Mouse (Mus musculus) liver, postnatal 0 days (tissue): ENCODE measurements at regions not wholly inside any gene's neighbourhood (a gene's known extent, or its start where the extent isn't known, plus 50 kb on each side); places are given as distances from the start of the nearest gene placed in this dataset.
"Not testable (repeated sequence)": the region's sequence is repeated elsewhere in the genome, so short reads cannot be mapped to it uniquely, and the experiment has no call there.

ENCODE experiments used
- ATAC-seq: fragments of 200-750 bp; cut with Nextera tagmentation; 2 replicates; pipeline ENCODE4 v1.8.0; 2017; ENCODE audit warnings: mild to moderate bottlenecking, moderate library complexity
- DNase-seq: peaks from one replicate; pipeline ENCODE4 v3.0.0-alpha.2; 2016
- H3K27ac ChIP-seq: fragments of 300-500 bp; sonication (generic); 2 replicates; pipeline ENCODE4 v1.5.1; 2014; ENCODE audit warnings: antibody characterized with exemption, moderate library complexity, mild to moderate bottlenecking, low read depth
- H3K27me3 ChIP-seq: fragments of 300-500 bp; sonication (generic); 2 replicates; pipeline ENCODE4 v1.6.1; 2014; ENCODE audit warnings: low read length, control low read depth, mixed read lengths; ENCODE audit not compliant: insufficient read depth
- H3K36me3 ChIP-seq: fragments of 300-500 bp; sonication (generic); replicated peaks from 2 replicates; pipeline ENCODE4 v1.6.1; 2014; ENCODE audit warnings: mild to moderate bottlenecking, control low read depth, low read length, moderate library complexity, mixed read lengths; ENCODE audit not compliant: insufficient read depth
- H3K4me1 ChIP-seq: fragments of 300-500 bp; sonication (generic); 2 replicates; pipeline ENCODE4 v1.6.1; 2014; ENCODE audit warnings: antibody characterized with exemption, mild to moderate bottlenecking, control low read depth; ENCODE audit not compliant: insufficient read depth
- H3K4me2 ChIP-seq: fragments of 300-500 bp; sonication (generic); 2 replicates; pipeline ENCODE4 v1.6.1; 2014; ENCODE audit warnings: low read depth, mild to moderate bottlenecking, low read length, moderate library complexity, mixed read lengths
- H3K4me3 ChIP-seq: fragments of 300-500 bp; sonication (generic); 2 replicates; pipeline ENCODE4 v1.5.1; 2014; ENCODE audit warnings: low read depth, low read length
- H3K9ac ChIP-seq: fragments of 300-500 bp; sonication (generic); replicated peaks from 2 replicates; pipeline ENCODE4 v1.6.1; 2014; ENCODE audit warnings: mild to moderate bottlenecking, moderate library complexity
- H3K9me3 ChIP-seq: fragments of 300-500 bp; sonication (generic); 2 replicates; pipeline ENCODE4 v1.6.1; 2016; ENCODE audit warnings: mild to moderate bottlenecking, control low read depth, low read length, mixed read lengths
- CTCF ChIP-seq: sonication (generic); IDR thresholded peaks from 2 replicates; pipeline ENCODE4 v1.5.1; 2016; ENCODE audit warnings: antibody characterized with exemption, low read depth
- EP300 ChIP-seq: IDR thresholded peaks from 2 replicates; pipeline ENCODE4 v1.6.1; 2016; ENCODE audit warnings: antibody characterized with exemption, low read depth, mild to moderate bottlenecking
- WGBS: fragments of 180-500 bp; shearing (Covaris S2); extraction: QIAGEN DNeasy Blood & Tissue Kit; methylation state at CpG from one replicate; pipeline ENCODE4 v1.1.7; 2014; ENCODE audit not compliant: insufficient replicate concordance; 5-methylcytosine and 5-hydroxymethylcytosine counted together

- TF ChIP-seq EP300 = no peak
- TF ChIP-seq CTCF = no peak
- Histone ChIP-seq H3K4me3 (no peak overlapping the region), H3K9ac (no peak overlapping the region), H3K4me2 (no peak overlapping the region), H3K9me3 (no peaks in the 10 kb centered on the region), H3K4me1 (no peaks in the 10 kb centered on the region), H3K27ac (no peak overlapping the region), H3K36me3 (no peaks in the 10 kb centered on the region), H3K27me3 (no peaks in the 10 kb centered on the region)
- ATAC-seq (no peak), DNase-seq (no peak)
Observed at GRCm38 (mm10) chr13:5412052-5412451, 449.2 kb upstream of the Klf6 start.

- not testable (repeated sequence) for H3K4me2 ChIP-seq, H3K36me3 ChIP-seq, DNase-seq, H3K27ac ChIP-seq, H3K4me3 ChIP-seq, ATAC-seq, H3K9me3 ChIP-seq, H3K4me1 ChIP-seq, H3K9ac ChIP-seq, H3K27me3 ChIP-seq
Observed at GRCm38 (mm10) chr13:5413009-5413408, 448.3 kb upstream of the Klf6 start.

DNA sequence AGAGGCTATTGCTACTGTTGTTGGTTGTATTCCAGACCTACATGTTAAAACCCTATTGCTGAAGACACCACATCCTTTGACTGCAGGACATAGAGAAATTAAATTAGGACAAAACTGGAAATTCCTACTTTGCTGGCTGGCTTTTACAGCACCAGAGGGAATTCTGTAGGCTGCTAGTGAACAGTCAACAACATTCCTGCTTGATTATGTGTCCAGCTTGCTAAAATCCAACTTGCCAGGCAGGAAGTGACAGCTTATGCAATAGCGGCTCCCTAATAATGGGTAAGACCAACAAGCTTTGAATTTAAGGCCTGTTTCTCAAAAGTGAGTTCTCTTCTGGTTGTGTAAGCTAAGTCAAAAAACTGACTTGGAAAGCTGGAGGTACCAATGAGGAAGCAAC, 437.2 kb upstream of the Klf6 start:
- Histone ChIP-seq H3K36me3 (no peaks in the 10 kb centered on the region), H3K27me3 (no peaks in the 10 kb centered on the region), H3K27ac (no peak overlapping the region), H3K9ac (no peak overlapping the region), H3K4me2 (no peak overlapping the region), H3K4me1 (no peaks in the 10 kb centered on the region), H3K9me3 (no peaks in the 10 kb centered on the region), H3K4me3 (no peak overlapping the region)
- 67% methylated on average over 1 of the region's 1 CpGs for WGBS
- ATAC-seq (no peak), DNase-seq (no peak)
- no peak for TF ChIP-seq CTCF

GRCm38 (mm10) chr13:5425491-5426232, 435.6 kb upstream of the Klf6 start:
- 74% methylated on average over 9 of the region's 9 CpGs for WGBS
- Histone ChIP-seq H3K27ac (no peak overlapping the region), H3K36me3 (no peaks in the 10 kb centered on the region), H3K9ac (no peak overlapping the region), H3K4me3 (no peak overlapping the region), H3K27me3 (no peaks in the 10 kb centered on the region), H3K4me1 (no peaks in the 10 kb centered on the region), H3K4me2 (no peak overlapping the region), H3K9me3 (no peaks in the 10 kb centered on the region)
- no peak for ATAC-seq
- TF ChIP-seq EP300 (no peak), CTCF (no peak)
- DNase-seq = no peak

DNA sequence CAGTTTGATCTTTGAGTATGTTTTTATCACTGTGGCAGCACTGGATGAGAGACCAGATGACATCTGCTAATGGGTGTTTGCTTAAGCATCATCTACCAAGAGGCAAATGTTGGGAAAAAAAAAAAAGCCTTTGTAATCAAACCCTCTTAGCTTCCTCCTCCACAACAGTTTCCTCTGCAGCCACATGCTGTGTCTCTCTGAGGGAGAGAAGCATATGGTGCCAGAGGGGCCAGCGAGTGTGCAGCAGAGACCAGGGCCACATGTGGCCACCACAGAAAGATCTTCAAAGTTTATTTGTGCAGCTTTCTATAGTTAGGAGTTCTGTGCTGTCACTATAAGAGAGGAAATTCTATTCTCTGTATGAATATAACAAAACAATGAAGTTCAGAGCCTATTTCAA, 427.6 kb upstream of the Klf6 start:
- Histone ChIP-seq H3K27ac (no peak overlapping the region), H3K4me2 (no peak overlapping the region), H3K9ac (no peak overlapping the region), H3K4me3 (no peak overlapping the region), H3K36me3 (no peaks in the 10 kb centered on the region), H3K9me3 (no peaks in the 10 kb centered on the region), H3K4me1 (no peaks in the 10 kb centered on the region), H3K27me3 (no peaks in the 10 kb centered on the region)
- ATAC-seq (no peak), DNase-seq (no peak)
- WGBS = 28% methylated on average over 1 of the region's 1 CpGs
- TF ChIP-seq EP300 = no peak
- no peak for TF ChIP-seq CTCF

GRCm38 (mm10) chr13:5435131-5435530, 426.2 kb upstream of the Klf6 start:
- no peak for TF ChIP-seq EP300
- Histone ChIP-seq H3K36me3 (no peaks in the 10 kb centered on the region), H3K27me3 (no peaks in the 10 kb centered on the region), H3K9ac (no peak overlapping the region), H3K4me1 (no peaks in the 10 kb centered on the region), H3K4me3 (no peak overlapping the region), H3K4me2 (no peak overlapping the region), H3K27ac (no peak overlapping the region), H3K9me3 (no peaks in the 10 kb centered on the region)
- DNase-seq (no peak), ATAC-seq (no peak)

DNA sequence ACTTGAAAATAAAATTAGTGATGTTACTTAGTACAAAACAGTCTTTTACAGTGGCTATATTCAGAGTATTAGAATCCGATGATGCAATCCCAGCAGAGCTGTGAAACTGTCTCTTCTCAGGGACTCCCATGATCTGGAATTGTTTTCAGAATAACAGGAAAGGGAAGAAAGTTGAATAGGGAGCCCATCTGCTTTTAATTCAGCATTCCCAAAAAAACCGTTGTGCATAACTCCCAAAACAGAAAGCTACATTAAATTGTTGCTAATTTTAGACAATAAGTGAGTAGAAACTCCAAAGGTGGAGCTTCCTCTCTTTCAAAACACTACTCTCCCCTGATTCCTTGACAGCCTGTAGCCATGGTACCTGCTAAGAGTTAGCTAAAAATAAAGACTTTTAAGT, 425.1 kb upstream of the Klf6 start:
- H3K4me3 ChIP-seq = no peak overlapping the region
- ATAC-seq (no peak), DNase-seq (no peak)
- no peak overlapping the region for H3K4me2 ChIP-seq
- no peak overlapping the region for H3K27ac ChIP-seq
- WGBS = 69% methylated on average over 2 of the region's 2 CpGs
- H3K4me1 ChIP-seq = no peaks in the 10 kb centered on the region
- no peak overlapping the region for H3K9ac ChIP-seq
- no peaks in the 10 kb centered on the region for H3K9me3 ChIP-seq
- no peaks in the 10 kb centered on the region for H3K36me3 ChIP-seq
- TF ChIP-seq CTCF (no peak), EP300 (no peak)
- no peaks in the 10 kb centered on the region for H3K27me3 ChIP-seq
